In genomic region chr14:30594092-30594695, GRCm38 (mm10) we compare ENCODE assay signal across 8 mouse cellular contexts. TPM values are rescaled to one million over a fixed set of nuclear protein-coding genes. Genes with fewer than 3 reads are reported as not detected.
DNase-seq lines count a peak whose midpoint lies in the region; ATAC-seq lines count a peak whose summit lies in the region.

No protein-coding gene starts in this region.

- peak; percentile 69 for DNase-seq in embryo, embryonic 10 days (ENCODE audit: low spot score)
- DNase-seq in gastrocnemius, postnatal 36 days = peak; percentile 52 to 59
- DNase-seq in intestine, embryonic 14.5 days (ENCODE audit: low spot score) = no peak
- peak; percentile 59 for DNase-seq in lung, postnatal 25 days (ENCODE audit: low spot score)
- DNase-seq in testis, postnatal 14 days (ENCODE audit: low spot score) = peak; percentile 34
- DNase-seq in urinary bladder, postnatal 25 days (ENCODE audit: low spot score) = no peak

- H3K4me1 ChIP-seq in liver, embryonic 15.5 days (replicated peaks) = peaks cover 16% of the 10 kb centered on the region
- H3K4me1 ChIP-seq in liver, embryonic 12.5 days = peaks cover 11% of the 10 kb centered on the region
- peaks cover 14% of the 10 kb centered on the region for H3K4me1 ChIP-seq in intestine, embryonic 14.5 days (replicated peaks; ENCODE audit: control insufficient read depth, insufficient read depth, low read length)

- H3K36me3 ChIP-seq in liver, embryonic 15.5 days (replicated peaks) = peaks cover 16% of the 10 kb centered on the region
- peaks cover 20% of the 10 kb centered on the region for H3K36me3 ChIP-seq in liver, embryonic 12.5 days
- H3K36me3 ChIP-seq in intestine, embryonic 14.5 days (ENCODE audit: control insufficient read depth, insufficient read depth, low read length) = peaks cover 31% of the 10 kb centered on the region

- H3K27ac ChIP-seq in liver, embryonic 15.5 days (replicated peaks) = peak overlapping the region; percentile 51
- no peak overlapping the region for H3K27ac ChIP-seq in liver, embryonic 12.5 days
- peak overlapping the region; percentile 55; the same call in 1 of the 2 replicates for H3K27ac ChIP-seq in intestine, embryonic 14.5 days (ENCODE audit: low read depth)

- intact Hi-C loops in gastrocnemius, postnatal 36 days (cut with DNase I) = loop anchor here (5.0 kb wide), 1 partner anchor 288 kb away; no protein-coding TSS in a partner anchor

- H3K27me3 ChIP-seq in liver, embryonic 15.5 days = no peaks in the 10 kb centered on the region
- no peaks in the 10 kb centered on the region for H3K27me3 ChIP-seq in liver, embryonic 12.5 days (replicated peaks)
- H3K27me3 ChIP-seq in intestine, embryonic 14.5 days (replicated peaks; ENCODE audit: control insufficient read depth, insufficient read depth, low read length) = no peaks in the 10 kb centered on the region

- 65% methylated on average over 7 of the region's 7 CpGs for WGBS in liver, embryonic 15.5 days (ENCODE audit: insufficient replicate concordance)
- WGBS in liver, embryonic 12.5 days (ENCODE audit: insufficient replicate concordance) = 73% methylated on average over 7 of the region's 7 CpGs
- 44% methylated on average over 7 of the region's 7 CpGs for WGBS in intestine, embryonic 14.5 days

- no peak overlapping the region for H3K9ac ChIP-seq in liver, embryonic 15.5 days
- H3K9ac ChIP-seq in liver, embryonic 12.5 days = no peak overlapping the region
- H3K9ac ChIP-seq in intestine, embryonic 14.5 days (ENCODE audit: low read length) = no peak overlapping the region

- no peak overlapping the region for H3K4me3 ChIP-seq in liver, embryonic 15.5 days (replicated peaks)
- no peak overlapping the region for H3K4me3 ChIP-seq in liver, embryonic 12.5 days
- H3K4me3 ChIP-seq in intestine, embryonic 14.5 days (ENCODE audit: low read depth, low read length) = no peak overlapping the region

- H3K9me3 ChIP-seq in liver, embryonic 15.5 days (replicated peaks) = no peaks in the 10 kb centered on the region
- H3K9me3 ChIP-seq in liver, embryonic 12.5 days (replicated peaks) = no peaks in the 10 kb centered on the region
- H3K9me3 ChIP-seq in intestine, embryonic 14.5 days (ENCODE audit: control insufficient read depth, low read length) = no peaks in the 10 kb centered on the region

- ATAC-seq in liver, embryonic 15.5 days (ENCODE audit: insufficient read depth) = no peak
- ATAC-seq in liver, embryonic 12.5 days = no peak
- ATAC-seq in intestine, embryonic 14.5 days (replicated peaks; ENCODE audit: low FRiP score, low TSS enrichment, low read depth) = peak; percentile 77; the same call in 1 of the 2 replicates

- H3K4me2 ChIP-seq in liver, embryonic 15.5 days = no peak overlapping the region
- H3K4me2 ChIP-seq in liver, embryonic 12.5 days = no peak overlapping the region
- H3K4me2 ChIP-seq in intestine, embryonic 14.5 days (ENCODE audit: low read length) = 0 out of 2 replicates have a peak overlapping the region, but pooled peaks have one; percentile 0

RNA-seq across cellular contexts. Expression of gene Prkcd, which starts 31.8 kb away (rescaled TPM):
- 20.0 and 21.5 TPM in 2 replicates for polyA plus RNA-seq in liver, embryonic 15.5 days (2015; fragmentation: Nextera tagmentation; extraction: Ambion mirVana)
- polyA plus RNA-seq in liver, embryonic 12.5 days (2016; fragmentation: Nextera tagmentation; extraction: Ambion mirVana) = 22.9 and 23.1 TPM in 2 replicates
- 10 to 100 TPM in 1 of 2 experiments, 1 to 10 TPM in 1; 6.6 to 11.7 TPM for total RNA-seq in gastrocnemius, postnatal 36 days (2021)
- 43.2 and 46.5 TPM in 2 replicates for polyA plus RNA-seq in intestine, embryonic 14.5 days (2014; fragmentation: Nextera tagmentation; extraction: Ambion mirVana)

RNA-seq across cellular contexts. Expression of gene Tkt, which starts 46.0 kb away (rescaled TPM):
- 197 and 199 TPM in 2 replicates for polyA plus RNA-seq in liver, embryonic 15.5 days (2015; fragmentation: Nextera tagmentation; extraction: Ambion mirVana)
- 267 and 280 TPM in 2 replicates for polyA plus RNA-seq in liver, embryonic 12.5 days (2016; fragmentation: Nextera tagmentation; extraction: Ambion mirVana)
- 10 to 100 TPM in 1 of 2 experiments, 1 to 10 TPM in 1; 9.6 to 13.1 TPM for total RNA-seq in gastrocnemius, postnatal 36 days (2021)
- 134 and 167 TPM in 2 replicates for polyA plus RNA-seq in intestine, embryonic 14.5 days (2014; fragmentation: Nextera tagmentation; extraction: Ambion mirVana)

RNA-seq across cellular contexts. Expression of gene Rft1, which starts 60.0 kb away (rescaled TPM):
- 3.8 and 4.3 TPM in 2 replicates for polyA plus RNA-seq in liver, embryonic 15.5 days (2015; fragmentation: Nextera tagmentation; extraction: Ambion mirVana)
- polyA plus RNA-seq in liver, embryonic 12.5 days (2016; fragmentation: Nextera tagmentation; extraction: Ambion mirVana) = 5.9 and 6.5 TPM in 2 replicates
- 1 to 10 TPM; 3.8 to 4.3 TPM for total RNA-seq in gastrocnemius, postnatal 36 days (2021)
- polyA plus RNA-seq in intestine, embryonic 14.5 days (2014; fragmentation: Nextera tagmentation; extraction: Ambion mirVana) = 15.7 and 16.6 TPM in 2 replicates

Comparison
In these comparisons a context has a peak if more than half of its experiments do, and no peak if none do; other contexts are left out.
1. DNase-seq: peak in embryo, embryonic 10 days (single experiment), gastrocnemius, postnatal 36 days (2 of 2), lung, postnatal 25 days (single experiment) and testis, postnatal 14 days (single experiment); none in intestine, embryonic 14.5 days (single experiment) and urinary bladder, postnatal 25 days (single experiment).